Mouse (Mus musculus) heart, postnatal 25 days (tissue): ENCODE data around the gene Tmem141. TPM values are rescaled to one million over a fixed set of nuclear protein-coding genes. Genes with fewer than 3 reads are reported as not detected.
A peak's percentile ranks its signal among the peaks of the same experiment; 100 is the strongest.

Experiments used
- DNase-seq: peaks from one replicate; pipeline ENCODE4 v3.0.0; 2022; ENCODE audit warnings: low spot score
- intact Hi-C: fragments of 180-260 bp; cut with DNase I; formaldehyde crosslinking; loops from one replicate; pipeline ENCODE4 v1.15.1; 2025
- total RNA-seq, 2 experiments: library from RNA; stranded (reverse); gene quantifications; 2 replicates each; pipeline ENCODE4 v1.2.3; 2021

Tmem141 gene
- total RNA-seq, 2 experiments from 2014 or later = 27.9 to 31.6 TPM

DNA sequence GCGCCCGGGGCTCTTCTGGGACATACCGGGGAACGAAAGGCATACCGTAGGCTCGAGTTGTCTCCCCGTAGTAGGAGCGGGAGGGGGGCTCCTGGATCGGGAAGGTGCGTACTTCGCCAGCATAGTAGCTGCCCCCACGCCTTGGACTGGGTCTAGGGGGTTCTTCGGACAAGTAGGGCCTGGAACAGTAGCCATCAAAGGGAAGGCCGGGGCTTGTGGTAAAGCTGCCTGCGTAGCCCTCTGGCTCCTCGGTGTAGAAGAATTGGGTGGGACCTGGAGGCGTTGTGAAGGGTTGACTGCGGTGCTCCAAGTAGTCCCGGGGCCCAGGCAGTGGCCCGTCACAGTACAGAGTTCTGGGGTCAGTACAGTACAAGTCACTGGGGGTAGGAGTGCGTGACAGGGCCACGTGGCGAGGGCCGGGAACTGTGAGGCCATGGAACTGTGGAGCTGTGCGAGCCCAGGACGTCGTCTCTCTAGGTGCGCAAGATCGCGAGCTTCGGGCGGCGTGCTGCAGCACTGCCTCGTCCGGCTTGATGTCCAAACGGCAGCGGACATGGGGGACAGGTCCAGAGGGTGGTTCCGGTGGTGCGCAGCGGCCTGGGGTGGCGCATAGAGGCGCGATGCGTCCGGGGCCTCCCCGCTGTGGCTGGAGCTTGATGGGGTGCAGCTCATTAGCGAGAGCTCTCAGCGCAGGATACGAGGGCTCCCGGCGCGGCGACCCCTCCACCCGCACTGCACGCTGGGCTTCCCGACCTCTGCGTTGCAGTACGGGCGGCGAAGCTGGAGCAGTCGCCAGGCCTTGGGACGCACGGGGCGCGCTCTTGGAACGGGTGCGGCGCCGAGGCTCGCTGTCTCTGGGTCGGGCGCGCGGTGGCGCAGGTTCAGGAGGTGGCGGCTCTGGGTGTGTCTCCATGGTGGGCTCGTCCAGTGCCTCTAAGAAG is 42.7 kb downstream of the Tmem141 start:
- intact Hi-C loops = no loop called here
- DNase-seq = no peak

DNA sequence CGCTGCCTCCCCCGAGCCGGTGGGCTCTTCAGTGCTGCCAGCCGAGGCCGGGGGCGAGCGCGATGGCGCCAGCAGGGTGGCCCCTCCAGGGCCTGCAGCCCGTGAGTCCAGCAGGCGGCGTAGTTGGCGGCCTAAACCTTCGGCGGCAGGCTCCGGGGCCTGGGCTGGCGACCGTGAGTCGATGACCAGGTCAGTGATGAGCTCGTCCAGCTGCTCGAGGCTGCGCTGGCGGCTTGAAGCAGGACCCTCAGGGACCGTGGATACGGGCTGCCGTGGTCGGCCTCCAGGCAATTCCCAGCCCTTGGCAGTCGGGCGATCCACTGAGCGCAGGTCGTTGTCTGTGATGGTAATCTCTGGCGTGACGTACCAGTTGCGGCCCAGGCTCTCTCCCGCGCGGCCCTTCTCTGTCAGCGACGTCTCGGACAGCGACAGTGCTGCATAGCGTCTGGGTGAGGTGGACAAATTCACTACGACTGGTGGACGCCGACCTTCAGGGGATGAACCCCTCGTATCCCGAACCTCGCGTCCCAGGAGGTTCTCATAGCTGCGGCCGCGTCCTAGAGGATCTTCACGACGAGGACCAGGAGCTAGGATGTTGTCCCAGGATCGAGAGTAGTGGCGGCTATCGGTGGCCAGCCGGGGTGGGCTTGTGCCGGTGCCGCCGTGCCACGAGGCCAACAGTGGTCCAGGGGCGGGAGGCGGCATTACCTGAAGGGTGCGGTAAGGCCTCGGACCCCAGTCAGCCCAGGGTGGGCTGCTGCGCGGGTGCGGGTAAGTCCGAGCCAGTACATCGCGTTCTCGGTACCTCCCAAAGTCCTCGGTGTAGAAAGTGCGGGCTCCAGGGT is 43.6 kb downstream of the Tmem141 start:
- intact Hi-C loops = no loop called here
- no peak for DNase-seq

DNA sequence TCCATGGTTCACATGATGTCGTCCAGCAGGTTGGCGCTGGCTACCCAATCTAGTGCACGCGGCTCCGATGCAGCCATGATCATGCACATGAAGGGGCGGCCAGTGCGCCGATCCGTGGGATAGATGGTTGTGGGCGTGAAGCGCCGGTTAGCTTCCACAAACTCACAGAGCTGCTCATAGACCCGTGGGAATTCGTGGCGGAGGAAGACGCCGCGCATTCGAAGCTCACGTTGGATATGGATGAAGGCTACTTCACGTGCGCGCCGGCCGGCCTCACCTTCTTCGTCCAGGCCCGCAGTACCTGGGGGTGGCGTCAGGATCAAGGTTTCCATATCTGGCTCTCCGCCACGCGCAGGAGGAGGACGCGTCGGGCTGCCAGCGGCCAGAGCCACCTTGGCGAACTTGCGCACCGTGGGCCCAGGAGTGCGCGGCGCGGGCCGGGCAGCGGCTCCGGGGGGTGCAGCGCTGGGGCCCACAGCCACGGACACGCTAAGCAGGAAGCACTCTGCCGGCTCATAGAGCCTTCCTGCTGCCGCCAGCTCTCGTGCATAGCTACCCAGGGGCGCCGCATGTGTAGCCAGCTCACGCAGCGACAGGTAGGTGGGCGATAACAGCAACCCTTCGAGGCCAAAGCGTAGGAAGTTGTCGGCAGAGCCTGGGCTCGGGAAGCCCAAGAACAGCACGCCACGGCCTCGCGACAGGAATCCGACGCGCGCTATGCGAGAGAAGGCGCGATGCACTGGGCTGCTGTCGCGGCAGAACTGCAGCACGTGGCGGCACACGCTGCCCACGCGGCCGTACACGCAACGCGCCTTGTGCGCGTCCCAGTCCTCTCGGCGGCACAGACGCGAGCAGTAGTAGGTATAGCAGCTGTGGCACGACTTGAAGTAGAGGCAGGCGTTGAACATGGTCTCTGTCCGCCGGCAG is 44.6 kb downstream of the Tmem141 start:
- DNase-seq = no peak
- intact Hi-C loops = no loop called here

DNA sequence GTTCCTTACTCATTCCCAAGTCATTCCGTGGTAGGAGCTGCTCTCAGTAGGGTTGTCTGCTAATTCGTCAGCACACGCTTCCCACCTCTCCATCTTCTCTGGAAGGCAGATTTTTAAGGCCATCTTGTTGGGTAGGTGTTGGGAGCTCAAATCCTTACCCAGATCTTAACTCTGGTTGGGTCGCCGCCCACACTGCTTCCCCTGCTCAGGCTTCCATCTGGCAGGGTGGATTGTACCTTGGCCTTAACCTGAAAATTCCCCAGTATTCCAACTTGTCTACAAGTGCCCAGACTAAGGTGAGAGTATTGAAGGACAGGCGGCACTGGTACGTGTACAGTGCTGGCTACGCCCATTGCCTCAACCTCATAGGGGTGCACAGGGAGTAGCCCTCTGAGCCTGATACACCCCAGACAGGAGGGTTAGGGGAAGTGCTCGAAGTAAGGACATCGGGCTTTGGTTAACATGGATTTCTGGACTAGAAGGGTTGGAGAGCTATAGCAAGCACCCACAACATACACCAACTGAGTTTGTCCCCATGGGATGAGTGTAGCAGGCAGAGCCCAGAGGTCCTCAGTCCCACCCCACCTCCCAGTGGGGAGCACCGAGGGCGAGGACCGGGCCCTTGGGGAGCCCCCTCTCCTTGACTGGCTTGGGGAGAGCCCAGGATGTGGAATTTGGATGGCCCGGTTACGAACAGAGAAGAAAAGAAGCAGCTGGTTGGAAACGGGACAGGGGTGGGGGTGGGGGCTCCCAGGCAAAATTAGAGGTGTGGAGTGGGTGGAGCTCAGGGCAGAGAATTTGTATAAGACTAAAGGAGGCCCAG is 45.6 kb downstream of the Tmem141 start:
- no peak for DNase-seq
- intact Hi-C loops = no loop called here

DNA sequence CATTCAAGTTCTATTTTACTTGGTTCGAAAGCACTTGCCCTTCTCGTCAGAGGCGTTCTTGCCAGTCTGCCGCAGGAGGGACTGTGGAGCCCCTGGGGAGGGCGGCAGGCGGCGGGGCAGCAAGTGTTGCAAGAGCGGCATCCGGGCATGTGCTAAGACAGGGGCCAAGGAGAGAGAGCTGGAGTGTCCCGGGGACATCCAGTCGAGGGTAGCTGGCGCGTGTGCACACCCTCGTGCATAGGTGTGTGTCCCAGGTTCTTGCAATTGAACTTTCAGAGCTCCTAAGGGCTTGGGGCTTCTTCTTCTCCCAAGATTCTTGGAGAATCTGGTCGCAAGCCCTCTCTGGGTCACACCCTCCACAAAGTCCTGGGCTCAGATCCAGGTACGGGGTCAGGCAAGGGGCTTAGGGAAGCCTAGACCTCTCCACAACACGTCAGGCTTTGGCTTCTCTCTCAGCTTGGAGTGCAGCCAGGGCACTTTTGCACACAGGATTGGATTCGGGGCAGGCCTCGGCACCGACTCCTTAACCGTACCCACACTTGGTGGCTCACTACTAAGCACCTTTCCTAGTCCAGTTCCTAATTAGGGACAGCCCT is 46.3 kb downstream of the Tmem141 start:
- no peak for DNase-seq
- intact Hi-C loops = no loop called here

DNA sequence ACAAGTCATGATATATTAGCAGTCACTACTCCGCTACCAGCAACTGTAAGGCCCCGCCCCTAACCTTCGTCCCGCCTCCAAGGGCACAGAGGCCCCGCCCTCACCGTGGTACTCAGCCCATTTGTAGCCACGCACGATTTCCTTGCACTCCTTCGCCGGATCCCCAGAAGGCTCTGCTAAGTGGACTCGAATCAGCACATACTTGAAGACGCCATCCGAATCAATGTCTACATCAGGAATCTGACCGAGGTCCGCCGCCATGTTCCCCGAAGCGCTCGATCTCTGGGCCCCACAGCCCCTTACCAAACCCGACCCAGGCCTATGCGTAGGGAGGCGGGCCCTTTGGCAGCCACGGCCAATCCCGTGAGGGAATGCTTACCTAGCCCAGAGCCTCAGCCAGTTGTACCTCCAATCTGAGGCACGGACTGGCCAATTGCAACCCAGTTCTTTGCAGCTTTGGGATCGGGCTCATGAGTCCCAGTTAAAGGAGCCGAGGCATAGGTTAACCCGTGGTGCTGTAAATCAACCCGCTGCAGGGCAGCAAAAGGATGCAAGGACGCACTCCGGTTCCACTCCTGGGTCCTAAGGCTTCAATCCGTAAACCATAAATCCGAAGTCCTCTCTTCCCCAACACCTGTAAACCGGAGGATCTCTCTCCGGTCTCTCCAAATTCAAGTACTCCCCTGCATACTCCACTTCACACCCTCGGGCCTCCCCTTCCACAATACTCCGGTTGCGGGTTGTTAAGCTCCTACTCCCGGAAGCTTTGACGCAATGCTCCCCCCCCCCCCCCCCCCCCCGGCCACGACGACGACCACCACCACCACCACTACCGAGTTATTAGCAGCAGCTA is 47.0 kb downstream of the Tmem141 start, which contains the start of the genes Mamdc4 and Phpt1:
Gene Mamdc4, minus strand, starts transcription at position 267 of the 853 bp plus-strand sequence.
Gene Phpt1, minus strand, starts transcription at position 646 of the 853 bp plus-strand sequence.
- intact Hi-C loops = no loop called here
- DNase-seq = peak; percentile 97

DNA sequence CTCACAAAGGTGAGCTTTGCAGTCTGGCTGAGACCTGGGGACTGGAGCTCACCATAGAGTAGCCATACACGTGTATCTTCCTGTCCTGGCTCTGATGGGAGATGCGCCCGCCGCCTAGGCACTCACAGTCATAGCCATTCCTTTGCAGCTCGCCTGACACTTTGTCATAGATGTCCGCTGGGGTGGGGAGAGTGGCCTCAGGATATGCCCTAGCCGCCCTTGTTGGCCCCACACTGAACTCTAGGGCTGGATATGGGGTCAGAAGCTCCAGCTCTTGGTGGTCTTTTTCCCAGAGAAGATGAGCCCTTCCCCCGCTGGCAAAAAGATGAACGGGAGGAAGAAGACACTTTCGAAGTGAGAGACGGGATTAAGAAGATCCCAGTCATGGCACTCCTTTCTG is 47.7 kb downstream of the Tmem141 start:
- intact Hi-C loops = no loop called here
- no peak for DNase-seq

DNA sequence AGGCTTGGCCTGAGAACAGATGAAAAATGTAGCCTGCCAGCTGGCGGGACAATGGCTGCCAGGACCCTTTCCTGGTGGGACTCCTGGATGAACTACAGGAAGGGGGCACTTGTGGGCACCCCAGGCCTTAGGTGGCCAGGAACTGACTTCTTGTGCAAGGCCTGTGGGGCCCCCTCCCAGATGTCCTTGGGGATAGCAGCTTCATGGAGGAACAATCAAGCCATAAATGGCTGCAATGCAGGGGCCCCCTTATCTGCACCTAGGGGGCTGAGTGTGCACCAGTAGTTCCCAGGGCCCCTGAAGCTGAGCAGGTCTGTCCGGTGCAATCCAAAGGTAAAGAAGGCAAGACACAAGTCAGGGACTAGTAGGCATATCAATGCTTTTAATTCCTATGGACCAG is 48.7 kb downstream of the Tmem141 start:
- DNase-seq = no peak

DNA sequence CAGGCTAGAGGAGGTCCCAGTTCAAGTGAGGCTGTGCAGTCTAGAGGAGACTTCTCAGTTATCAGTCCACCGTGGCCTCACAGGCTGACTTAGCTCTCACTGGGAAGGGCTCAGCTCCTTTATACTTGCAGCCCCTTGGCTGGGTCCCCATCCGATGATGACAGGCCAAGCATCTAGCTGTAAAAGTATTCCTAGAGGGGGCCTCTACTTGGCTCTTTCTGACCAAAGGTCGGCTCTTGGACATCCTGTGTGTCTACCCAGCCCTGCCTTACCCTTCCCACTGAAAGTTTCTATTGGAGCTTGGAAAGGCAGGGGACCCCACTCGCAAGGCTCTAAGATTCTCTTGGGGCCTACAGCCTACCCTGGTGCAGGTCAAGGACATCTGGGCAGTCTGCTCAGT is 50.6 kb downstream of the Tmem141 start:
- DNase-seq = no peak
- intact Hi-C loops = no loop called here

More for the DNA sequence above, 48.7 kb downstream of the Tmem141 start:
- intact Hi-C loops = no loop called here

Other genes with a start within 250 kb of the Tmem141 start
- gene Sapcd2, start 249.7 kb downstream of the Tmem141 start, total RNA-seq = under 1 TPM; 0.16 to 0.50 TPM
- gene Entpd2, start 226.1 kb downstream of the Tmem141 start, total RNA-seq = 10 to 100 TPM; 10.8 to 13.9 TPM
- 10 to 100 TPM; 25.1 to 27.7 TPM for gene Npdc1, start 222.7 kb downstream of the Tmem141 start, total RNA-seq
- gene Fut7, start 198.7 kb downstream of the Tmem141 start, total RNA-seq = under 1 TPM in 1 of 2 experiments, not detected in 1; 0.34 TPM
- 10 to 100 TPM; 31.2 to 36.2 TPM for gene Abca2, start 193.3 kb downstream of the Tmem141 start, total RNA-seq
- 1 to 10 TPM; 2.4 to 3.6 TPM for gene Clic3, start 165.2 kb downstream of the Tmem141 start, total RNA-seq
- gene Paxx, start 160.9 kb downstream of the Tmem141 start, total RNA-seq = 10 to 100 TPM; 17.4 to 20.8 TPM
- 100 to 1,000 TPM; 117 to 160 TPM for gene Ptgds, start 152.0 kb downstream of the Tmem141 start, total RNA-seq
- gene Lcn12, start 128.1 kb downstream of the Tmem141 start, total RNA-seq = not detected
- 10 to 100 TPM; 85.7 to 91.2 TPM for gene Fbxw5, start 121.3 kb downstream of the Tmem141 start, total RNA-seq
- under 1 TPM; 0.73 to 0.75 TPM for gene C8g, start 120.3 kb downstream of the Tmem141 start, total RNA-seq
- 10 to 100 TPM; 15.4 to 17.3 TPM for gene Traf2, start 75.1 kb downstream of the Tmem141 start, total RNA-seq
- gene Edf1, start 64.2 kb downstream of the Tmem141 start, total RNA-seq = 100 to 1,000 TPM; 209 to 218 TPM
- gene Mamdc4, start 47.2 kb downstream of the Tmem141 start, total RNA-seq = 1 to 10 TPM; 1.3 to 3.2 TPM
- 10 to 100 TPM; 63.0 to 70.0 TPM for gene Phpt1, start 46.8 kb downstream of the Tmem141 start, total RNA-seq
- gene Ajm1, start 40.2 kb downstream of the Tmem141 start, total RNA-seq = under 1 TPM; 0.08 to 0.10 TPM
- 10 to 100 TPM; 61.8 to 66.1 TPM for gene Rabl6, start 13.5 kb downstream of the Tmem141 start, total RNA-seq
- not detected for gene Ccdc183, start 4.3 kb downstream of the Tmem141 start, total RNA-seq
- 1 to 10 TPM; 4.8 to 5.8 TPM for gene Fcna, start 6.0 kb upstream of the Tmem141 start, total RNA-seq
- under 1 TPM; 0.73 to 0.99 TPM for gene Lcn8, start 31.1 kb upstream of the Tmem141 start, total RNA-seq
- gene Lcn5, start 35.9 kb upstream of the Tmem141 start, total RNA-seq = not detected
- not detected for gene Lcn6, start 54.8 kb upstream of the Tmem141 start, total RNA-seq
- not detected for gene Lcn10, start 60.7 kb upstream of the Tmem141 start, total RNA-seq
- not detected for gene Obp2a, start 78.0 kb upstream of the Tmem141 start, total RNA-seq
- gene Bmyc, start 84.7 kb upstream of the Tmem141 start, total RNA-seq = 10 to 100 TPM in 1 of 2 experiments, 1 to 10 TPM in 1; 9.7 to 13.7 TPM
- gene Obp2b, start 115.0 kb upstream of the Tmem141 start, total RNA-seq = not detected
- gene Lcn3, start 143.6 kb upstream of the Tmem141 start, total RNA-seq = not detected
- gene Lcn11, start 155.0 kb upstream of the Tmem141 start, total RNA-seq = not detected
- not detected for gene Gm13539, start 160.3 kb upstream of the Tmem141 start, total RNA-seq
- not detected for gene Glt6d1, start 193.8 kb upstream of the Tmem141 start, total RNA-seq
- gene Lcn9, start 201.1 kb upstream of the Tmem141 start, total RNA-seq = not detected
- not detected for gene Sohlh1, start 225.2 kb upstream of the Tmem141 start, total RNA-seq
- under 1 TPM; 0.25 to 0.36 TPM for gene Kcnt1, start 241.7 kb upstream of the Tmem141 start, total RNA-seq